Mouse (Mus musculus) liver, embryonic 14.5 days (tissue): ENCODE measurements around the gene Lyst.

Source experiments
- CTCF ChIP-seq: IDR thresholded peaks from 2 replicates; pipeline ENCODE4 v1.5.1; 2016; ENCODE audit warnings: antibody characterized with exemption, low read depth, control low read depth
- EP300 ChIP-seq: IDR thresholded peaks from 2 replicates; pipeline ENCODE4 v1.6.1; 2016; ENCODE audit warnings: antibody characterized with exemption, low read depth

- TF ChIP-seq CTCF: no peak
- no peak for TF ChIP-seq EP300
Observed at GRCm38 (mm10) chr13:13547889-13548288, 42.3 kb upstream of the Lyst start.
